Mouse (Mus musculus) lung, postnatal 0 days (tissue): Measurements from ENCODE around the gene Lrrc63. TPM values are rescaled to one million over a fixed set of nuclear protein-coding genes. Genes with fewer than 3 reads are reported as not detected.
"Not testable (repeated sequence)": the region's sequence is repeated elsewhere in the genome, so short reads cannot be mapped to it uniquely, and the experiment has no call there.

Experiments used
- ATAC-seq: fragments of 200-750 bp; cut with Nextera tagmentation; 2 replicates; pipeline ENCODE4 v1.8.0; 2017; ENCODE audit warnings: moderate library complexity
- DNase-seq: peaks from one replicate; pipeline ENCODE4 v3.0.0-alpha.2; 2016; ENCODE audit warnings: low spot score
- H3K27ac ChIP-seq: fragments of 300-500 bp; sonication (generic); 2 replicates; pipeline ENCODE4 v1.5.1; 2014; ENCODE audit warnings: antibody characterized with exemption, mild to moderate bottlenecking, low read length, mixed read lengths
- H3K27me3 ChIP-seq: fragments of 300-500 bp; sonication (generic); replicated peaks from 2 replicates; pipeline ENCODE4 v1.6.1; 2014; ENCODE audit warnings: low read length, mixed read lengths; ENCODE audit not compliant: insufficient read depth
- H3K36me3 ChIP-seq: fragments of 300-500 bp; sonication (generic); 2 replicates; pipeline ENCODE4 v1.6.1; 2014; ENCODE audit warnings: low read length, mixed read lengths; ENCODE audit not compliant: insufficient read depth
- H3K4me1 ChIP-seq: fragments of 300-500 bp; sonication (generic); 2 replicates; pipeline ENCODE4 v1.6.1; 2014; ENCODE audit warnings: antibody characterized with exemption, low read depth, low read length, mixed read lengths; ENCODE audit not compliant: insufficient read depth
- H3K4me2 ChIP-seq: fragments of 300-500 bp; sonication (generic); replicated peaks from 2 replicates; pipeline ENCODE4 v1.6.1; 2014; ENCODE audit warnings: low read depth, mild to moderate bottlenecking, low read length, moderate library complexity, mixed read lengths
- H3K4me3 ChIP-seq: fragments of 300-500 bp; sonication (generic); 2 replicates; pipeline ENCODE4 v1.5.1; 2014; ENCODE audit warnings: low read depth, low read length
- H3K9ac ChIP-seq: fragments of 300-500 bp; sonication (generic); replicated peaks from 2 replicates; pipeline ENCODE4 v1.6.1; 2014; ENCODE audit warnings: low read depth, mild to moderate bottlenecking
- H3K9me3 ChIP-seq: fragments of 300-500 bp; sonication (generic); 2 replicates; pipeline ENCODE4 v1.6.1; 2016; ENCODE audit warnings: low read length, mixed read lengths
- CTCF ChIP-seq: IDR thresholded peaks from 2 replicates; pipeline ENCODE4 v1.5.1; 2016; ENCODE audit warnings: antibody characterized with exemption, mild to moderate bottlenecking
- EP300 ChIP-seq: IDR thresholded peaks from 2 replicates; pipeline ENCODE4 v1.6.1; 2016; ENCODE audit warnings: antibody characterized with exemption, mild to moderate bottlenecking, control low read depth
- WGBS: fragments of 180-500 bp; shearing (Covaris S2); extraction: QIAGEN DNeasy Blood & Tissue Kit; methylation state at CpG from one replicate; pipeline ENCODE4 v1.1.7; 2014; 5-methylcytosine and 5-hydroxymethylcytosine counted together
- polyA plus RNA-seq: library from polyadenylated mRNA; unstranded; fragments of >200 nt; fragmentation: Nextera tagmentation; extraction: Ambion mirVana; gene quantifications from 2 replicates; pipeline ENCODE4 v1.2.1, GENCODE M21; 2015

Lrrc63 gene
- polyA plus RNA-seq, 1 experiment from 2014 or later: 0.06 TPM

- no peak for DNase-seq
- no peak for ATAC-seq
- H3K36me3 ChIP-seq: no peaks in the 10 kb centered on the region
- no peak overlapping the region for H3K4me2 ChIP-seq
- H3K4me1 ChIP-seq: peaks cover 3% of the 10 kb centered on the region; the same call in 1 of the 2 replicates
- no peak overlapping the region for H3K27ac ChIP-seq
- no peaks in the 10 kb centered on the region for H3K27me3 ChIP-seq
- WGBS: 56% methylated on average over 2 of the region's 2 CpGs
- H3K9me3 ChIP-seq: no peaks in the 10 kb centered on the region
- H3K9ac ChIP-seq: no peak overlapping the region
- no peak overlapping the region for H3K4me3 ChIP-seq
- no peak for TF ChIP-seq CTCF
- no peak for TF ChIP-seq EP300
Observed at GRCm38 (mm10) chr14:75150653-75151052, 20.0 kb upstream of the Lrrc63 start.

GRCm38 (mm10) chr14:75148229-75148628 lies 17.5 kb upstream of the Lrrc63 start:
- DNase-seq: peak; percentile 48
- no peaks in the 10 kb centered on the region for H3K9me3 ChIP-seq
- 32% methylated on average over 9 of the region's 9 CpGs for WGBS
- no peaks in the 10 kb centered on the region for H3K4me1 ChIP-seq
- H3K36me3 ChIP-seq: no peaks in the 10 kb centered on the region
- no peaks in the 10 kb centered on the region for H3K27me3 ChIP-seq
- peak overlapping the region; percentile 28; the same call in 1 of the 2 replicates for H3K4me2 ChIP-seq
- no peak overlapping the region for H3K9ac ChIP-seq
- H3K4me3 ChIP-seq: no peak overlapping the region
- no peak for TF ChIP-seq CTCF
- peak; percentile 55; the same call in 1 of the 2 replicates for TF ChIP-seq EP300
- ATAC-seq: 0 out of 2 replicates have a peak, but pooled peaks have one; percentile 14
- H3K27ac ChIP-seq: no peak overlapping the region; the same call in 1 of the 2 replicates

- DNase-seq, H3K4me3 ChIP-seq, H3K9ac ChIP-seq, H3K9me3 ChIP-seq, H3K4me1 ChIP-seq, ATAC-seq, H3K36me3 ChIP-seq, H3K4me2 ChIP-seq, H3K27ac ChIP-seq, H3K27me3 ChIP-seq: not testable (repeated sequence)
- 61% methylated on average over 2 of the region's 2 CpGs for WGBS
Observed at GRCm38 (mm10) chr14:75147706-75148105, 17.0 kb upstream of the Lrrc63 start.

- 84% methylated on average over 2 of the region's 2 CpGs for WGBS
- TF ChIP-seq EP300 (no peak), CTCF (no peak)
- Histone ChIP-seq H3K4me3 (no peak overlapping the region), H3K4me2 (no peak overlapping the region), H3K9ac (no peak overlapping the region), H3K9me3 (no peaks in the 10 kb centered on the region), H3K4me1 (peaks cover 13% of the 10 kb centered on the region), H3K36me3 (no peaks in the 10 kb centered on the region), H3K27me3 (no peaks in the 10 kb centered on the region), H3K27ac (no peak overlapping the region)
- ATAC-seq: no peak
- no peak for DNase-seq
Observed at GRCm38 (mm10) chr14:75139225-75139624, 8.5 kb upstream of the Lrrc63 start.

- Histone ChIP-seq H3K27ac (no peak overlapping the region), H3K4me3 (no peak overlapping the region), H3K27me3 (no peaks in the 10 kb centered on the region), H3K9ac (no peak overlapping the region), H3K4me2 (no peak overlapping the region), H3K9me3 (no peaks in the 10 kb centered on the region), H3K4me1 (peaks cover 13% of the 10 kb centered on the region), H3K36me3 (no peaks in the 10 kb centered on the region)
- ATAC-seq (no peak), DNase-seq (no peak)
- no peak for TF ChIP-seq CTCF
- no peak for TF ChIP-seq EP300
- 55% methylated on average over 10 of the region's 10 CpGs for WGBS
Observed at GRCm38 (mm10) chr14:75138503-75138902, 7.8 kb upstream of the Lrrc63 start.

- H3K4me3 ChIP-seq: peak overlapping the region; percentile 37
- DNase-seq: peak; percentile 93
- no peak for TF ChIP-seq CTCF
- TF ChIP-seq EP300: peak; percentile 70; the same call in 1 of the 2 replicates
Observed at GRCm38 (mm10) chr14:75136119-75136966, 5.7 kb upstream of the Lrrc63 start.

More at GRCm38 (mm10) chr14:75136119-75136966, 5.7 kb upstream of the Lrrc63 start:
- peak; percentile 87 for ATAC-seq
- 23% methylated on average over 25 of the region's 25 CpGs for WGBS
- no peaks in the 10 kb centered on the region for H3K36me3 ChIP-seq
- H3K9me3 ChIP-seq: no peaks in the 10 kb centered on the region
- no peaks in the 10 kb centered on the region for H3K27me3 ChIP-seq
- H3K27ac ChIP-seq: peak overlapping the region; percentile 87
- H3K4me2 ChIP-seq: peak overlapping the region; percentile 58
- H3K9ac ChIP-seq: peak overlapping the region; percentile 33
- H3K4me1 ChIP-seq: peaks cover 15% of the 10 kb centered on the region
